9 mouse cellular contexts compared by ENCODE assay signal in the genomic region with DNA sequence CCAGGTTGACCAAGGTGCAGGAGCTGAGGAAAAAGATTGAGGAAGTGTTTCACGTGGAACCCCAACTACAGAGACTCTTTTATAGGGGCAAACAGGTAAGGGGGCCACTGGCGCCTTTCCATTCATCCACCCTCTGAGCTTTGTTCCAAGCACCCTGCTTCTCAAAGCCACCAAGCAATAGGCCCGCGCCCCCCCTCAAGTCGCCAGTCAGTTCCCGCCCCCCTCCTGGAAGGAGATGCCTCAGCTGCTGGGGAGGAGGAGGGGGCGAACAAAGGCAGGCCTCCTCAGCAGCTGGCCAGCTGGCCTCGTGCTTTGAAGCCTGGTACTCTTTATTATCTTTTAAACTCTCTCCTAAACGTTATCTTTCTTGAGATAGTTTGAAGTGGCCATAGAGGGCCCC. TPM values are rescaled to one million over a fixed set of nuclear protein-coding genes. Genes with fewer than 3 reads are reported as not detected.
DNase-seq lines count a peak whose midpoint lies in the region; ATAC-seq and TF ChIP-seq lines count a peak whose summit lies in the region.
"Had no signal": no experiment of that assay in that cellular context is flagged by ENCODE, and none has a peak within 500 bp of the region (broad histone marks: within the 10 kb centered on the region; RNA-seq: fewer than 3 reads in every experiment).

No protein-coding gene starts in this region.

- no peak overlapping the region for H3K27ac ChIP-seq in kidney, postnatal 0 days
- no peak overlapping the region for H3K27ac ChIP-seq in hindbrain, embryonic 14.5 days
- H3K27ac ChIP-seq in midbrain, embryonic 13.5 days: no peak overlapping the region

- H3K9ac ChIP-seq in kidney, postnatal 0 days (ENCODE audit: low read depth, low read length): no peak overlapping the region
- H3K9ac ChIP-seq in hindbrain, embryonic 14.5 days: no peak overlapping the region
- H3K9ac ChIP-seq in midbrain, embryonic 13.5 days (replicated peaks): peak overlapping the region; percentile 70

- H3K9me3 ChIP-seq in kidney, postnatal 0 days (replicated peaks; ENCODE audit: low read length): no peaks in the 10 kb centered on the region
- no peaks in the 10 kb centered on the region for H3K9me3 ChIP-seq in hindbrain, embryonic 14.5 days (ENCODE audit: control insufficient read depth, low read length)
- H3K9me3 ChIP-seq in midbrain, embryonic 13.5 days: no peaks in the 10 kb centered on the region

- H3K4me2 ChIP-seq in kidney, postnatal 0 days (ENCODE audit: low read length): peak overlapping the region; percentile 100
- H3K4me2 ChIP-seq in hindbrain, embryonic 14.5 days (replicated peaks): peak overlapping the region; percentile 82
- H3K4me2 ChIP-seq in midbrain, embryonic 13.5 days (replicated peaks): peak overlapping the region; percentile 88

- H3K4me1 ChIP-seq in kidney, postnatal 0 days (replicated peaks; ENCODE audit: insufficient read depth, low read length): peaks cover 13% of the 10 kb centered on the region
- H3K4me1 ChIP-seq in hindbrain, embryonic 14.5 days (replicated peaks; ENCODE audit: control insufficient read depth, insufficient read depth, low read length): peaks cover 7% of the 10 kb centered on the region; the same call in 1 of the 2 replicates
- H3K4me1 ChIP-seq in midbrain, embryonic 13.5 days (replicated peaks): peaks cover 37% of the 10 kb centered on the region

- peaks cover 9% of the 10 kb centered on the region; the same call in 1 of the 2 replicates for H3K36me3 ChIP-seq in kidney, postnatal 0 days (ENCODE audit: insufficient read depth, low read length)
- H3K36me3 ChIP-seq in hindbrain, embryonic 14.5 days (replicated peaks; ENCODE audit: control insufficient read depth, insufficient read depth): no peaks in the 10 kb centered on the region
- H3K36me3 ChIP-seq in midbrain, embryonic 13.5 days: peaks cover 19% of the 10 kb centered on the region

- TF ChIP-seq CTCF in kidney, postnatal 0 days (IDR thresholded peaks at IDR 0.05; ENCODE audit: low read depth): no peak
- TF ChIP-seq CTCF in brain, embryonic 14.5 days (IDR thresholded peaks at IDR 0.05; ENCODE audit: borderline replicate concordance, extremely low read depth, insufficient read depth, insufficient read length): no peak

- no peaks in the 10 kb centered on the region for H3K27me3 ChIP-seq in kidney, postnatal 0 days (ENCODE audit: insufficient read depth, low read length)
- no peaks in the 10 kb centered on the region; the same call in 1 of the 2 replicates for H3K27me3 ChIP-seq in hindbrain, embryonic 14.5 days (ENCODE audit: control insufficient read depth, insufficient read depth, low read length)
- H3K27me3 ChIP-seq in midbrain, embryonic 13.5 days: no peaks in the 10 kb centered on the region
- H3K27me3 ChIP-seq: Patski had no signal

- DNase-seq in kidney, postnatal 0 days (ENCODE audit: low spot score): no peak
- DNase-seq in kidney, postnatal 14 days: no peak
- DNase-seq in brain, embryonic 14.5 days (ENCODE audit: low read depth): peak; percentile 14
- DNase-seq in hindbrain, embryonic 14.5 days (ENCODE audit: low spot score): no peak
- DNase-seq in testis, postnatal 10 days (ENCODE audit: low spot score): no peak
- DNase-seq in cerebellum, postnatal 36 days: no peak
- DNase-seq in urinary bladder, postnatal 36 days (ENCODE audit: low spot score in 2 of 2): no peak

- ATAC-seq in kidney, postnatal 0 days (replicated peaks; ENCODE audit: low FRiP score, low read depth): no peak
- ATAC-seq in hindbrain, embryonic 14.5 days (ENCODE audit: low FRiP score): no peak
- ATAC-seq in midbrain, embryonic 13.5 days: no peak
- ATAC-seq: Patski had no signal

- no peak for TF ChIP-seq POLR2A in brain, embryonic 14.5 days (IDR thresholded peaks at IDR 0.05; ENCODE audit: borderline replicate concordance, extremely low read depth, insufficient read depth, insufficient read length, poor library complexity, severe bottlenecking)

- H3K4me3 ChIP-seq in kidney, postnatal 0 days (replicated peaks; ENCODE audit: low read depth, low read length): peak overlapping the region; percentile 77; the same call in 1 of the 2 replicates
- peak overlapping the region; percentile 80 for H3K4me3 ChIP-seq in hindbrain, embryonic 14.5 days (replicated peaks; ENCODE audit: low read length)
- peak overlapping the region; percentile 65 for H3K4me3 ChIP-seq in midbrain, embryonic 13.5 days (replicated peaks)

- 22% methylated on average over 9 of the region's 9 CpGs for whole genome bisulfite sequencing in kidney, postnatal 0 days
- 39% methylated on average over 9 of the region's 9 CpGs for WGBS in hindbrain, embryonic 14.5 days
- 27% methylated on average over 9 of the region's 9 CpGs for WGBS in midbrain, embryonic 13.5 days

RNA-seq across cellular contexts. Expression of a gene that starts 2.0 kb away (rescaled TPM):
- 54.3 and 67.3 TPM in 2 replicates for polyA plus RNA-seq in kidney, postnatal 0 days (2015; fragmentation: Nextera tagmentation; extraction: Ambion mirVana)
- polyA plus RNA-seq in brain, embryonic 14.5 days (2012; rRNA removed): 39.8 and 50.9 TPM in 2 replicates
- 14.1 and 15.9 TPM in 2 replicates for polyA plus RNA-seq in hindbrain, embryonic 14.5 days (2014; fragmentation: Nextera tagmentation; extraction: Ambion mirVana)
- polyA plus RNA-seq in midbrain, embryonic 13.5 days (2015; fragmentation: Nextera tagmentation; extraction: Ambion mirVana): 59.9 and 62.8 TPM in 2 replicates

RNA-seq across cellular contexts. Expression of a gene that starts 5.1 kb away (rescaled TPM):
- polyA plus RNA-seq in kidney, postnatal 0 days (2015; fragmentation: Nextera tagmentation; extraction: Ambion mirVana): not detected in 2 replicates
- polyA plus RNA-seq in brain, embryonic 14.5 days (2012; rRNA removed): not detected in 2 replicates
- not detected in 2 replicates for polyA plus RNA-seq in hindbrain, embryonic 14.5 days (2014; fragmentation: Nextera tagmentation; extraction: Ambion mirVana)
- not detected in 2 replicates for polyA plus RNA-seq in midbrain, embryonic 13.5 days (2015; fragmentation: Nextera tagmentation; extraction: Ambion mirVana)
- polyA plus RNA-seq: Patski had no signal

RNA-seq across cellular contexts. Expression of a gene that starts 12.5 kb away (rescaled TPM):
- 69.6 and 75.2 TPM in 2 replicates for polyA plus RNA-seq in kidney, postnatal 0 days (2015; fragmentation: Nextera tagmentation; extraction: Ambion mirVana)
- polyA plus RNA-seq in brain, embryonic 14.5 days (2012; rRNA removed): 6.4 and 8.3 TPM in 2 replicates
- polyA plus RNA-seq in hindbrain, embryonic 14.5 days (2014; fragmentation: Nextera tagmentation; extraction: Ambion mirVana): 13.9 and 16.4 TPM in 2 replicates
- 14.8 and 16.7 TPM in 2 replicates for polyA plus RNA-seq in midbrain, embryonic 13.5 days (2015; fragmentation: Nextera tagmentation; extraction: Ambion mirVana)

RNA-seq across cellular contexts. Expression of a gene that starts 20.7 kb away (rescaled TPM):
- polyA plus RNA-seq in kidney, postnatal 0 days (2015; fragmentation: Nextera tagmentation; extraction: Ambion mirVana): 22.4 and 23.1 TPM in 2 replicates
- polyA plus RNA-seq in brain, embryonic 14.5 days (2012; rRNA removed): 64.6 and 86.5 TPM in 2 replicates
- 62.2 and 64.3 TPM in 2 replicates for polyA plus RNA-seq in hindbrain, embryonic 14.5 days (2014; fragmentation: Nextera tagmentation; extraction: Ambion mirVana)
- 62.1 and 77.3 TPM in 2 replicates for polyA plus RNA-seq in midbrain, embryonic 13.5 days (2015; fragmentation: Nextera tagmentation; extraction: Ambion mirVana)

RNA-seq across cellular contexts. Expression of a gene that starts 28.6 kb away (rescaled TPM):
- 6.9 and 7.7 TPM in 2 replicates for polyA plus RNA-seq in kidney, postnatal 0 days (2015; fragmentation: Nextera tagmentation; extraction: Ambion mirVana)
- polyA plus RNA-seq in brain, embryonic 14.5 days (2012; rRNA removed): 3.4 and 3.7 TPM in 2 replicates
- 1.4 and 1.5 TPM in 2 replicates for polyA plus RNA-seq in hindbrain, embryonic 14.5 days (2014; fragmentation: Nextera tagmentation; extraction: Ambion mirVana)
- 1.0 and 1.3 TPM in 2 replicates for polyA plus RNA-seq in midbrain, embryonic 13.5 days (2015; fragmentation: Nextera tagmentation; extraction: Ambion mirVana)
